In genomic region chr12:89719194-89720080, GRCm38 (mm10) we compare ENCODE assay signal across 10 mouse cellular contexts.
DNase-seq lines count a peak whose midpoint lies in the region; ATAC-seq lines count a peak whose summit lies in the region.
"Had no signal": no experiment of that assay in that cellular context is flagged by ENCODE, and none has a peak within 500 bp of the region (broad histone marks: within the 10 kb centered on the region; RNA-seq: fewer than 3 reads in every experiment).

No protein-coding gene starts in this region.

- ATAC-seq in inflammation-experienced regulatory T-cells, adult 6 months, result peak; percentile 95
- ATAC-seq: forebrain, embryonic 13.5 days; midbrain, embryonic 16.5 days had no signal

- DNase-seq in spleen, adult 12 weeks (ENCODE audit: low spot score), result peak; percentile 4
- no peak for DNase-seq in spleen, postnatal 14 days (ENCODE audit: low spot score in 2 of 2)
- DNase-seq in spleen, postnatal 10 days (ENCODE audit: low spot score in 2 of 2), result peak; percentile 4 to 32
- DNase-seq in embryo, embryonic 9.5 days (ENCODE audit: extremely low spot score), result no peak
- no peak for DNase-seq in gastrocnemius, postnatal 10 days
- no peak for DNase-seq in gastrocnemius, postnatal 4 days (ENCODE audit: low spot score in 2 of 2)
- DNase-seq: kidney, postnatal 36 days had no signal

Comparison
In these comparisons a context has a peak if more than half of its experiments do, and no peak if none do; other contexts are left out.
1. DNase-seq: peak in spleen, adult 12 weeks (single experiment) and spleen, postnatal 10 days (2 of 2); none in spleen, postnatal 14 days (0 of 2), embryo, embryonic 9.5 days (single experiment), gastrocnemius, postnatal 10 days (single experiment) and gastrocnemius, postnatal 4 days (0 of 2).